Mouse (Mus musculus): Measurements from ENCODE around the gene Pfn5. TPM values are rescaled to one million over a fixed set of nuclear protein-coding genes. Genes with fewer than 3 reads are reported as not detected.
"Not testable (repeated sequence)": the region's sequence is repeated elsewhere in the genome, so short reads cannot be mapped to it uniquely, and the experiment has no call there.

Pfn5 gene
- not detected in 2 replicates for total RNA-seq (2014; fragmentation: Nextera tagmentation)
- not detected in 2 replicates for total RNA-seq (2017)
- not detected in 2 replicates for polyA plus RNA-seq (2012)

DNA sequence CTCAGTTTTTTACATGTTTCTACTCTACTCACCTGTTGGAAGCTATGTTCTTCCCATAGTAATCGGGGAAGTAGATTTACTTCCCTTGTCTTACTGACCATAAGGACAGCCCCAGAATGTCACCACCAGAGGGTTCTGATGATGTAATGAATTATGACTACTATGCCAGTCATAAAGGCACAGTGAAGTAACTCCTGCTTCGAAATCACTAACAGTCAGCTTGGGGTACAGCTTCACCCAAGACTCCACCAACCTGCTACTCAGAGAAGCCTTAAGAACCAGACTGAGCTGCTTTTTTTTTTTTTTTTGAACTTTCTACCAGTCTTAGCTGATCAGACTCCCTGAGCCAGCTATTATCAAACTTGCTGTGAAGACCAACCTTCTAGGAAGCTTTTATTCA is at the start of gene Pfn5, which contains the start of gene Asb12:
Gene Pfn5 (plus strand): TSS at position 218 of the 400 bp plus-strand sequence.
Gene Asb12 (minus strand): TSS at position 101 of the 400 bp plus-strand sequence.
- Histone ChIP-seq H3K9me3 (replicated peaks) (no peaks in the 10 kb centered on the region), H3K27me3 (ENCODE audit: insufficient read depth, low read length) (no peaks in the 10 kb centered on the region), H3K4me3 (ENCODE audit: low read depth, low read length) (no peak within 1 kb of the TSS), H3K4me1 (ENCODE audit: insufficient read depth, low read depth, low read length) (no peaks in the 10 kb centered on the region), H3K36me3 (replicated peaks) (no peaks in the 10 kb centered on the region)
- no peak for DNase-seq (ENCODE audit: low spot score)
- no peak for TF ChIP-seq TAL1 (conservative IDR thresholded peaks at IDR 0.05; ENCODE audit: low read depth, low read length)
- ATAC-seq (ENCODE audit: extremely low read depth, insufficient number of reproducible peaks, low FRiP score, poor library complexity, severe bottlenecking) = no peak

DNA sequence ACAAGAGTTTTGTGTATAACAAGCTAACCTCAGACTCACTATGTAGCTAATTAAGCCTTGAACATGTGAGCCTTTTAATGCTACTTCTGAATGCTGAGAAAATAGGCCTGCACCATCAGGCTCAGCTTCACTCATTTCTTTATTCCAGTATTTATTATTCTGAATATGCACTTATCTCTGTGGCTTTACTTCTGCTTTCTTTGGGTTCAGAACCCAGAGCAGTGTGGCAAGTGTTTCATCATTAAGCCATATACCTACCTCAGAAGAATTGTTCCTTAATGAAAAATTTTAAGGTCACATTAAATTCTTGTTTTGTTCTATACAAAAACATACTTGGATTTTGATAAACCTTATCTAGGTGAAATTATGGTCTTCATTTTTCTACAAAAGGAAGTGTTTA is 34.0 kb upstream of the Pfn5 start:
- Histone ChIP-seq H3K4me3 (ENCODE audit: low read depth, low read length) (no peak overlapping the region), H3K4me1 (ENCODE audit: insufficient read depth, low read depth, low read length) (no peaks in the 10 kb centered on the region), H3K9me3 (replicated peaks) (no peaks in the 10 kb centered on the region), H3K36me3 (replicated peaks) (no peaks in the 10 kb centered on the region), H3K27me3 (ENCODE audit: insufficient read depth, low read length) (no peaks in the 10 kb centered on the region)
- DNase-seq (ENCODE audit: low spot score) (no peak), ATAC-seq (ENCODE audit: extremely low read depth, insufficient number of reproducible peaks, low FRiP score, poor library complexity, severe bottlenecking) (no peak)
- TF ChIP-seq TAL1 (conservative IDR thresholded peaks at IDR 0.05; ENCODE audit: low read depth, low read length) (no peak), GATA1 (IDR thresholded peaks at IDR 0.05; ENCODE audit: borderline replicate concordance, low read length) (no peak), CTCF (IDR thresholded peaks at IDR 0.05; ENCODE audit: low read depth, low read length) (no peak), POLR2AphosphoS5 (IDR thresholded peaks at IDR 0.05; ENCODE audit: insufficient replicate concordance, low read depth, low read length) (no peak), GATA2 (IDR thresholded peaks at IDR 0.05; ENCODE audit: borderline replicate concordance, low read depth, low read length) (no peak)

DNA sequence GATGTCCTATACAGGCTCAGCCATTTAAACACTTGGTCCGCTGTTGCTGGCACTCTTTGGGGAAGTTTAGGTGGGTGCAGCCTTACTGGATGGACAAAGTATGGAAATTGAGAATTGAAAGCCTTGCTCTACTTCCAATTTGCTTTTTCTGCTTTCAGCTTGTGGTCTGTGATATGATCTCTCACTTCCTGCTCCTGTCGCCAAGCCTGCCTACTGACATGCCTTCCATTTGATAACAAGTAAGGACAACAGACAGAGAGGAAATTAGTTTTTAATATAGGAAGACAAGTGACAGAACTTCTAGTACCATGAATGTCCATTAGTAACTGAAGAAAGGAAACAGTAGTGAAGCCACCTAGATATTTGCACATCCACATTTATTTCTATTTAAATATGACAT is 32.7 kb upstream of the Pfn5 start:
- ATAC-seq (ENCODE audit: extremely low read depth, insufficient number of reproducible peaks, low FRiP score, poor library complexity, severe bottlenecking) = no peak
- no peaks in the 10 kb centered on the region for H3K9me3 ChIP-seq (replicated peaks)
- no peaks in the 10 kb centered on the region for H3K27me3 ChIP-seq (ENCODE audit: insufficient read depth, low read length)
- no peaks in the 10 kb centered on the region for H3K36me3 ChIP-seq (replicated peaks)
- DNase-seq (ENCODE audit: low spot score) = no peak
- TF ChIP-seq TAL1 (conservative IDR thresholded peaks at IDR 0.05; ENCODE audit: low read depth, low read length) (no peak), POLR2AphosphoS5 (IDR thresholded peaks at IDR 0.05; ENCODE audit: insufficient replicate concordance, low read depth, low read length) (no peak), CTCF (IDR thresholded peaks at IDR 0.05; ENCODE audit: low read depth, low read length) (no peak), GATA2 (IDR thresholded peaks at IDR 0.05; ENCODE audit: borderline replicate concordance, low read depth, low read length) (no peak), GATA1 (IDR thresholded peaks at IDR 0.05; ENCODE audit: borderline replicate concordance, low read length) (no peak)
- H3K4me1 ChIP-seq (ENCODE audit: insufficient read depth, low read depth, low read length) = no peaks in the 10 kb centered on the region
- H3K4me3 ChIP-seq (ENCODE audit: low read depth, low read length) = no peak overlapping the region

DNA sequence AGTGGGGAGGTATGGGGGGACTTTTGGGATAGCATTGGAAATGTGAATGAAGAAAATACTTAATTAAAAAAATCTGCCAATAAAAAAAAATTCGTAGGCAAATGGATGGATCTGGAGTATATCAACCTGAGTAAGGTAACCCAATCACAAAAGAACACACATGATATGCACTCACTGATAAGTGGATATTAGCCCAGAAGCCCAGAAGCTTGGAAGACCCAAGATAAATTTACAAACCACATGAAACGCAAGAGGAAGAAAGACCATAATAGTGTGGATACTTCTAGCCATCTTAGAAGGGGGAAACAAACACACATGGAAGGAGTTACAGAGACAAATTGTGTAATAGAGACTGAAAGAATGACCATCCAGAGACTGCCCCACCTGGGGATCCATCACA is 22.4 kb upstream of the Pfn5 start:
- DNase-seq (ENCODE audit: low spot score); H3K4me3 ChIP-seq (ENCODE audit: low read depth, low read length); H3K9me3 ChIP-seq (replicated peaks); H3K27me3 ChIP-seq (ENCODE audit: insufficient read depth, low read length); ATAC-seq (ENCODE audit: extremely low read depth, insufficient number of reproducible peaks, low FRiP score, poor library complexity, severe bottlenecking); H3K36me3 ChIP-seq (replicated peaks); H3K4me1 ChIP-seq (ENCODE audit: insufficient read depth, low read depth, low read length): not testable (repeated sequence)

DNA sequence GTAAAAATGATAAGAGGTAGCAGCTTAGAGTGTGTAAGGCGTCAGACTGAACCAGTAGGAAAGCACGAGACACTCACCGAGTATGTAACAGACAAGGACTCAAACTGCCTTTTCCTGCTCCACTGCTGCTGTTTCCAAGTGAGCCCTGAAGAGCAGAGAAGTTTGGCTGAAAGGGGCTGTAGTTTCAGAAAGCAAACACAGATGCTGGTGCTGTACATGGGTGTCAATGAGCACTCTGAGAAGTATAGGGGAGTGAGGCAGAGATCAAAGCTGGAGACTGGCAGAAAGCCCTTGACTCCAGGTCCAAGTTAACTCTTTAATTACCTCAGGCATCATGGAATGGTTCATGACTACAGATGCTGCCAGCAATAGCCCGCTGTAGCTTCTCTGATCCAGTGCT is 3.6 kb upstream of the Pfn5 start:
- Histone ChIP-seq H3K27me3 (ENCODE audit: insufficient read depth, low read length) (no peaks in the 10 kb centered on the region), H3K9me3 (replicated peaks) (no peaks in the 10 kb centered on the region), H3K36me3 (replicated peaks) (no peaks in the 10 kb centered on the region), H3K4me1 (ENCODE audit: insufficient read depth, low read depth, low read length) (no peaks in the 10 kb centered on the region), H3K4me3 (ENCODE audit: low read depth, low read length) (no peak overlapping the region)
- ATAC-seq (ENCODE audit: extremely low read depth, insufficient number of reproducible peaks, low FRiP score, poor library complexity, severe bottlenecking) (no peak), DNase-seq (ENCODE audit: low spot score) (no peak)
- TF ChIP-seq CTCF (IDR thresholded peaks at IDR 0.05; ENCODE audit: low read depth, low read length) = no peak
- TF ChIP-seq POLR2AphosphoS5 (IDR thresholded peaks at IDR 0.05; ENCODE audit: insufficient replicate concordance, low read depth, low read length) = no peak
- no peak for TF ChIP-seq TAL1 (conservative IDR thresholded peaks at IDR 0.05; ENCODE audit: low read depth, low read length)
- TF ChIP-seq GATA1 (IDR thresholded peaks at IDR 0.05; ENCODE audit: borderline replicate concordance, low read length) = no peak
- TF ChIP-seq GATA2 (IDR thresholded peaks at IDR 0.05; ENCODE audit: borderline replicate concordance, low read depth, low read length) = no peak

DNA sequence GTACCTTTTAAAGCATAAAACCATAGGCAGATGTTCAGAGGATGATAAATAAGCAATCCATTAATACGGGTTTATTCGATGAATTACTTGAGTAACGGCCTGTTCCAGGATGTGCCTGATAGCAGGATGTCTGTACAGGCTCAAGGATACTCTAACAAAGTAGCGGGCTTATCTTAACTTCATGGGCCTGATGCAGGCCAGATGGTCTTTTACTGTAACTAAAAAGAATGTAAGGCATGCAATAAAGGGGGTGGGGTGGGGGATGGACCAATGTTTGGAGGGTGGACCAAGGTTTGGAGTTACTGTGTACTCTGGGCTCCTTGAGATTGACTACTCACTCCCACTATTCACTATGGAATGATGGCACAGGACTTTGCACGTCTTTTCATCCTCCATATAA is 42.7 kb downstream of the Pfn5 start:
- ATAC-seq (ENCODE audit: extremely low read depth, insufficient number of reproducible peaks, low FRiP score, poor library complexity, severe bottlenecking) (no peak), DNase-seq (ENCODE audit: low spot score) (no peak)
- H3K4me1 ChIP-seq (ENCODE audit: insufficient read depth, low read depth, low read length) = no peaks in the 10 kb centered on the region
- H3K27me3 ChIP-seq (ENCODE audit: insufficient read depth, low read length) = no peaks in the 10 kb centered on the region
- TF ChIP-seq GATA2 (IDR thresholded peaks at IDR 0.05; ENCODE audit: borderline replicate concordance, low read depth, low read length) (no peak), TAL1 (conservative IDR thresholded peaks at IDR 0.05; ENCODE audit: low read depth, low read length) (no peak), CTCF (IDR thresholded peaks at IDR 0.05; ENCODE audit: low read depth, low read length) (no peak), POLR2AphosphoS5 (IDR thresholded peaks at IDR 0.05; ENCODE audit: insufficient replicate concordance, low read depth, low read length) (no peak), GATA1 (IDR thresholded peaks at IDR 0.05; ENCODE audit: borderline replicate concordance, low read length) (no peak)
- no peak overlapping the region for H3K4me3 ChIP-seq (ENCODE audit: low read depth, low read length)
- H3K9me3 ChIP-seq (replicated peaks) = no peaks in the 10 kb centered on the region
- H3K36me3 ChIP-seq (replicated peaks) = no peaks in the 10 kb centered on the region

Other genes with a start within 250 kb of the Pfn5 start
- 5.1 and 5.6 TPM in 2 replicates for gene Amer1, start 113.2 kb upstream of the Pfn5 start, total RNA-seq (2014; fragmentation: Nextera tagmentation)
- 5.7 and 6.9 TPM in 2 replicates for gene Amer1, start 113.2 kb upstream of the Pfn5 start, total RNA-seq (2017)
- 0.39 and 0.61 TPM in 2 replicates for gene Amer1, start 113.2 kb upstream of the Pfn5 start, polyA plus RNA-seq (2012)
- not detected in 2 replicates for gene Asb12, start 117 bp upstream of the Pfn5 start, total RNA-seq (2014; fragmentation: Nextera tagmentation)
- not detected in 2 replicates for gene Asb12, start 117 bp upstream of the Pfn5 start, total RNA-seq (2017)
- gene Asb12, start 117 bp upstream of the Pfn5 start, polyA plus RNA-seq (2012) = not detected in 2 replicates
- 9.4 and 12.9 TPM in 2 replicates for gene Zc4h2, start 100.4 kb downstream of the Pfn5 start, total RNA-seq (2014; fragmentation: Nextera tagmentation)
- 6.1 and 6.6 TPM in 2 replicates for gene Zc4h2, start 100.4 kb downstream of the Pfn5 start, total RNA-seq (2017)
- gene Zc4h2, start 100.4 kb downstream of the Pfn5 start, polyA plus RNA-seq (2012) = 0.37 and 0.44 TPM in 2 replicates
- not detected in 2 replicates for gene Zc3h12b, start 153.6 kb downstream of the Pfn5 start, total RNA-seq (2014; fragmentation: Nextera tagmentation)
- 0.06 and 0.16 TPM in 2 replicates for gene Zc3h12b, start 153.6 kb downstream of the Pfn5 start, total RNA-seq (2017)
- gene Zc3h12b, start 153.6 kb downstream of the Pfn5 start, polyA plus RNA-seq (2012) = 0.01 TPM in 1 of 2 replicates, not detected in the other